Mouse (Mus musculus): ENCODE data around the gene Klc2.
A peak's percentile ranks its signal among the peaks of the same experiment; 100 is the strongest.
"Not testable (repeated sequence)": the region's sequence is repeated elsewhere in the genome, so short reads cannot be mapped to it uniquely, and the experiment has no call there.

Gene Klc2

DNA sequence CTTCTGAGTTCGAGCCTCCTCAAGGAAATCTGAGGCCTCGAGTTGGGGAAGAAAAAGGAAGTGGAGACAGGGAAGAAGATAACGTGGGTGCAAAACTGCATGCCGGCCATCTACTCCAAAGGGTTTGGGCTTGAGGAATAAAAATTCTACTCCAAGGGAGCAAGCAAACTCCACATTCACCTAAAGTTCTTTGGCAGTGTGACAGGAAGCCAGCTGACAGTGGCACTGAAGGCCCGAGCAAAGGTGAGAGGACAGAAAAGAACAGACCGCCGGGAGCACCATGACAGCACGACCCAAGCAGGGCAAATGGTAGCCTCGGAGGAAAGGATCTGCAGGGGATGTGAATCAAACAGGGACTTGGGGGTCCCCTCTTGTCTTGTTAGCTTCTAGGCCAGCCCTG lies 12.3 kb downstream of the Klc2 start:
- no peak for DNase-seq (ENCODE audit: low read depth, low spot score)

DNA sequence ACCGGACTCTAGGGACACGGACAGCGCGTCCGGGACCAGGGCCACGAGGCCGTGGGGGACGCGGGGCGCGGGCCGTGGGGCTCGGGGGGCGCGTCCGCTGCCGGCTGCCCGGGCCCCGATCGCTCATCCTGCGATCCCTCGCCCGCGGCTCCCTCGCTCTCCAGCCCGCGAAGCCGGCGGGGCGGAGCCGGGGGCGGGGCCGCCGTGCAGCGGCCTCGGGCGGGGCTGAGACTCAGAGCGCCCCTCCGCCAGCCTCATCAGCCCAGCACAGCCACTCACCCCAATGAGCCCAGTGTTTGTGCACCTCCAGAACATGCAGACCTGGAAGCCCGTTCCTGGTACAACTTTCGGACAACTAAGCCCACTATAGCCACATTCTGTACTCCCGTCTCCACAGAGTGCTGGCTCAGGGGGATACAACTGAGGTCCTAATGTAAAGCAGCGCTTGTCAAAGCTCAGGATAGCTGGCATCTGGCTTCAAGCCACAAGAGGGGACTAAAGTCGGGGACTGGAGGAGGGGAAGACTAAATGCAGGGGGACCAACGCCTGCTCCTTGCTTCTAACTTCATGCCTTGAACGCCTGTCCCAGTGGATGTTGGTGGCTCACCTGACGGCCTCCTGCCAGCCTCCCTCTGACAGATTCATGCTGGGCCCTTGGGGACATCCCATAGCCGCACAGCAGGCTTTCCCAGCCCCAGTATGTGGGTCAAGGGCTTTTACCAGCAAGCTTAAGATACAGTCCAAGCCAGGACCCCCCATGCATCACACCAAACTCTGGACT lies 19.8 kb downstream of the Klc2 start, which contains the start of gene Cnih2:
Gene Cnih2 (minus strand): TSS at position 159 of the 781 bp plus-strand sequence.
- DNase-seq (ENCODE audit: low read depth, low spot score): no peak

- DNase-seq (ENCODE audit: low read depth, low spot score): no peak
These were observed 20.6 kb downstream of the Klc2 start for GRCm38 (mm10) chr19:5097521-5098362.

GRCm38 (mm10) chr19:5095887-5096474 lies 22.4 kb downstream of the Klc2 start:
- no peak for DNase-seq (ENCODE audit: low read depth, low spot score)

DNA sequence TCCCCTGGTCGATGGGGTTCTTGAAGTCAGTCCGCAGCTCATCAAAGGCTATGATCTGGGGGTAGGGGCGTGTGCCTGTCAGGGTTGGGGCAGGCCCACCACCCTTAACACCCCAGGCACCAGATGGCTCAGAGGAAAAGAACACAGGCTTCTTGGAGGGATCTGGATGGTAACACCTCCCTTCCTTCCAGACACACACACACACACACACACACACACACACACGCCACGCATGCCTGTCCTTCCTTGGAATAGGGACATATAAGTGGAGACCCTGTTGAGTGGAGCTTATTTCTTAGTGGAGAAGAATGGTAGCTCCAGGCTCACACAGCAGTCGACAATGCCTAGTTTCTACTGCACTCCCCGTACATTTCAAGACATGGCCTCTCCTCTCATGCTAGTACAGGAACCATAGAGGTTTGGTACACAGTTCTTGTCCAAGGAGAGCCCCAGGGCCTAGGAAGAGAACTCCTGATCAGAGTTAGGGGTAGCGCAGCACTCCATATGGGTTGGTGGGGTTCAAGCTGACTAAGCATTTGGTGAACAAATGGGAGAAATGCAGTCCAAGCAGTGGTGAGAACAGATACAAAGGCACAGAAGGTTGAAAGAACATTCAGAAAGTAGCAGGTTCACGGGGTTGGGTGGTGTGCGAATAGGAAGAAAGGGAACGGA lies 23.5 kb downstream of the Klc2 start:
- no peak for DNase-seq (ENCODE audit: low read depth, low spot score)

GRCm38 (mm10) chr19:5094243-5094632 lies 24.1 kb downstream of the Klc2 start:
- peak; percentile 95 for DNase-seq (ENCODE audit: low read depth, low spot score)

DNA sequence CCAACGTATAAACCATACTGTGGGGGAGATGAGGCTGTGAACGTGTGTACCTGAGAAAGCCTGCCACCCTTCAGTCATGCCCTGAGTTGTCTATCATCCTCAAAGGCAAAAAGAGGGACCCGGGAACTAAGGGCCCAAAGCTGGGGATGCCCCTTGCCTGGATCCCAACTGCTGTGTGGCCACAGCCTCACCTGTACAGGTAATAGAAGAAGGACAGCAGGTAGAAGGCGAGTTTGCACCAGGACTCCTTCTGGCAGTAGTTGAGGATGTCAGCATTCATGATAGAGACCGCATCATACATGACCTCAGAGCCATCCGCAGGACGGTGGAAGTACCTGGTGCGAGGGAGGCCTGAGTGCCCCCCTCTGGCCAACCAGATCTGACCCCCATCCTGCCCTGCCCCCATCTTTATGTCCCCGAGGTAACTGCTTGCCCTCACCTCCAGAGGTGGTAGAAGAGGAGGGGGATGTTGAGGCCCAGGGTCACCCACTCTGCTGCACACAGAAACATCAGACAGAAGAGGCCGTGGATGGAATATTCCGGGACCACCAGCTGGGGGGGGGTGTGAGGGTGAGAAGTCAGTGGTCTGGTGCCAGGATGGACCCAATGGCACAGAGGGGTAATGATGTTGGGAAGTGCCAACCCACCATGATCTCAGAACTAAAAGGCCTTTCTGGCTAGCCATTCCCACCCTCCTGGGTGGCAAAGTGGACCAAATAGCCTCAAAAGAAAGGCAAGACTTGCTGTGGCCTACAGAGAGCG lies 24.7 kb downstream of the Klc2 start:
- no peak for DNase-seq (ENCODE audit: low read depth, low spot score)

GRCm38 (mm10) chr19:5092083-5092482 lies 26.3 kb downstream of the Klc2 start:
- no peak for DNase-seq (ENCODE audit: low read depth, low spot score)

DNA sequence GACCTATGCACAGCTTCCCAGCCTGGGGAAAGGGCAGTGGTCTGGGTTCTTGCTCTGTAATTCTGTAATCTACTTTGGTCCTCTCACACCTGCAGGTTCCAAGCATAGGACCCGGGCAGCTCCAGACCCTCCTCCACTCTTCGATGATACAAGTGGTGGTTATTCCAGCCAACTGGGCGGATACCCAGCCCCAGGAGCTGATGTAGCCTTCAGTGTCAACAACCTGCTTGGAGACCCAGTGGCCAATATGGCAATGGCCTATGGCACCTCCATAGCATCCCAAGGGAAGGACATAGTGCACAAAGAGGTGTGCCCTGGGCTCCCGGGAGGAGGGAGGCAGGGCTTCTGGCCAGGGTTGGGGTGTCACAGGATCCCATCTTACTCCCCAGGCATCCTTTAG lies 29.0 kb downstream of the Klc2 start:
- DNase-seq (ENCODE audit: low read depth, low spot score): no peak

DNA sequence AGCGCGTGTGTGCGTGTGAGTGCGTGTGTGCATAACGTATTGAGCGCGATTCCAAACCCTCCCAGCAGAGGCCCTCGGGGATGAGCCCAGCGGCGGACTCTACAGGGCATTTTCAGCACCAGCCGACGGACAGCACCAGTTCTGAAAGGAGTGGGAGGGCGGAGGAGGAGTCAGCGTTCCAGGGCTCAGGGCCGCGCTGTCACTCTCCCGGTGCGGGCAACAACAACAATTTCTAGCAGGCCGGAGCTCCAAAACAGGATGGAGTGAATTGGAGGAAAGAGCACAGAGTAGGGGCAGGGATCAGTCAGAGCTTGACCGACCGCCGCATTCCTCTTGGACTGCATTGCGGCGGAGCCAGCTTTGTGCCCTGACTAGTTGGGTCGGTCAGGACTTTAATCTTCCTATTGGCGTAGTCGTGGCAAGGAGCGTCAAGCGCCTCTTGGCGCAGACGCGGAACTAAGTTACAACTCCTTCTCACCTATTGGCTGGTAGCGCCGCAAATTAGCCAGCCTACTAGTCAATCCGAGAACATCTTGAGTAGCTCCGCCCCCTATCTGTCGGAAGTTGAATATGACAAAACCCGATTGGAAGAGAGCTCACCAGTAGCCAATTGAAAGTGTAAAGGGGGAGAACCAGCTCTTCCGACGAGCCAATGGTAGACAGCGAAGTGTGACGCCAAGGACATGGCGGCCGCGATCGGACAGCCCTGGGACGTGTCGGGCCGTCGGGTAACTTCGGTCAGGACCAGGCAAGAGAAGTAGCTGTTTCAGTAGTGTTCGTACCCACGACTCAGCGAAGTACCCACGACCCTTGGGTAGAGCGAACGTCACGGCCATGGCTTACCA lies 30.3 kb downstream of the Klc2 start, which contains the start of gene Yif1a:
Gene Yif1a (plus strand): TSS at position 655 of the 845 bp plus-strand sequence.
- DNase-seq (ENCODE audit: low read depth, low spot score): peak; percentile 94

DNA sequence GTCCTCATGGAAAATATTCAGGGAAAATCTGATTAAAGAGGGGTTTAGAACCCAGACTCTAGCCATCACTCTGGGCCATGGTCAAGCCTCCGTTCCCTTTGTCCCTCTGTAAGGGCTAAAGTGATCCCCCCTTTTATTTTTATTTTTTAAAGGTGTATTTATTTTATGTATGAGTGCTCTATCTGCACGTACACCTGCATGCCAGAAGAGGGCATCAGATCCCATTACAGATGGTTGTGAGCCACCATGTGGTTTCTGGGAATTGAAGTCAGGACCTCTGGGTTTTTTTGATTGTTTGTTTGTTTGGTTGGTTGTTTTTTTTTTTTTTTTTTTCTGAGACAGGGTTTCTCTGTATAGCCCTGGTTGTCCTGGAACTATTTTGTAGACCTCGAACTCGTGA lies 31.8 kb downstream of the Klc2 start:
- DNase-seq (ENCODE audit: low read depth, low spot score): not testable (repeated sequence)

DNA sequence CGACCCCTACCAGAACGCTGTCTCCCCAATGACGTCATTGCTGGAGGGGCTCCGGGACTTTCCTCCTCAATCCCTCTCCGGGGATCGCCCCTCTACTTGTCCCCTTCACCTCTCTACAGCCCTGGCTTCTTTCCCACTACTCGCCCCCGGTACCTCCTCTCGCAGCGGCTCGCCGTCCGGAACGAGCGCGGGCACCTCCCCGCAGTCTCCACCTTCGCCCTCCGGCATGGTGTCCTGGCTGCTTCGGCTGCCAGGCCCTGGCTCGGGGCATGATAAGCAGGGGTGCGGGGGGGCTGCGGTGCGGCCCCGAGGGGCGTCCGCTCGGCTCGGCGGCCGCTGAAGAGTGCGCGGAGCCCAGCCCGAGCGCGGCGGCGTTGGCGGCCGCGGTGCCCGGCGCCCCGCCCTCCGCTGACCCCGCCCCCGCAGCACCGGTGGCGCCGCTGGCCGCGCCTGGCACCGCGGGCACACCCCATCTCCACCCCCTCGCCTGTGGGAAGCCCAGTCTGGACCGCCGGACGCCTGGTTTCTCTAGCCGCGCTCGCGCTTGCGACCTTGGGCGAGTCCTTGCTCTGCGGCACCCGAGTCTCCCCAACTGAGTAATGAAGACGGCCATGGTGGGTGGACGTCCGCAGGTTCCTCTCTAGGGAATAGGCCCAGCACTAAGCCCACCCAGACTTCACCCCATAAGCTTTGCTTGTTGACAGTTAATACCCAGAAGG lies 33.1 kb downstream of the Klc2 start, which contains the start of gene Tmem151a:
Gene Tmem151a (minus strand): TSS at position 387 of the 719 bp plus-strand sequence.
- no peak for DNase-seq (ENCODE audit: low read depth, low spot score)

DNA sequence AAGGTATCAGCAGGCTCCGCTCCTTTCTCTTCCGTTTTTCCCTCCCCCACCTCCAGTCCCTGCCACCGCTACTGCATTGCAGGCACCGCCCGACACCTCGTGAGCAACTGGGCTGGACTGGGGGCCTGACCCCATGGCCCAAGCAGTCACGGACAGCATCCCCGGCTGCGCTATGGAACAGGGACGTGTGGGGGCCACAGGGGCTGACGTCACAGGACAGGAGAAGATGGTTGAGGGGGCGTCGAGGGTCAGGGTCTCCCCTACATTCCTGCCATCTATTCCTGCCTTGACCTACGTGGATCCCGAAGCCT lies 33.6 kb downstream of the Klc2 start:
- no peak for DNase-seq (ENCODE audit: low read depth, low spot score)

- DNase-seq (ENCODE audit: low read depth, low spot score): no peak
These were observed 34.2 kb downstream of the Klc2 start for GRCm38 (mm10) chr19:5083961-5084833.

- no peak for DNase-seq (ENCODE audit: low read depth, low spot score)
These were observed 35.8 kb downstream of the Klc2 start for GRCm38 (mm10) chr19:5082596-5082995.

DNA sequence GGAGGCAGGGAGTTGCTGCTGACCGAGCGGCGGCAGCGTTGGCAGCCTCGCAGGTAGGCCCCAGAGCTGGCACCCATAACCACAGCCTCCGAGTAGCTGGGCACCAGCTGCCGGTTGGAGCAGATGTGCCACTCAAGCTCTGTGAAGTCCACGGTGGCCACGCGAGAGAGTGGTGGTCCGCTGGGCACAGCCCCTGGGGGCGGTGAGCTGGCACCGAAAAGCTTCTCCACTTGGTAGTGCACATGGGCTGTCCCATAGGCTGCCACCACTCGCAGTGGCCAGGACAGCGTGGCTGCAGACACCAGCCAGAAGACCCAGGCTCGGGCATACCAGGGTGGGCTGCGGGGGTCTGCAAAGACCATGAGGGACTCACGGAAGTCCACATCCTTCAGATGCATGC lies 36.4 kb downstream of the Klc2 start:
- DNase-seq (ENCODE audit: low read depth, low spot score): no peak

GRCm38 (mm10) chr19:5079279-5079678 lies 39.1 kb downstream of the Klc2 start:
- no peak for DNase-seq (ENCODE audit: low read depth, low spot score)

DNA sequence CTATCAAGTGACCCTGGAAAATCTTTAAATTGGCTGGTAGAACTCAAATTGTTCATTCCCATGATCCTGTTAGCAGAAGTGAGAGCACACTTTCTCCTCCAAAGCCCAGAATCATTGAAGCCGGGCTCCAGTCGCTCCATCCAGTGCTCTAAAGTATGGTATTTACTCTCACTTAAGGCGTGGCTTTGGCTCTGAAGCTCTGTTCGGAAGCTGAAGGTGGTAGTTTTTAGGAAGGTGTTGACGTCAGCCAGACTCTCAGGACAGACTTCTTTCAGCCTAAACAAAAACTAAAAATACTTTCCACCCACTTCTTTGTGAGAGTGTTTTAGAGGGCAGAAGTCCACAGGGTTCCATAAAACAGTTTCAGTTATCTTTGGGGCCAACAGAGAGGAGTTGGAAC lies 44.8 kb downstream of the Klc2 start:
- DNase-seq (ENCODE audit: low read depth, low spot score): no peak

- DNase-seq (ENCODE audit: low read depth, low spot score): no peak
These were observed 45.3 kb downstream of the Klc2 start for GRCm38 (mm10) chr19:5073028-5073427.
